Mouse (Mus musculus): Measurements from ENCODE around the gene Cd55b.
"Not testable (repeated sequence)": the region's sequence is repeated elsewhere in the genome, so short reads cannot be mapped to it uniquely, and the experiment has no call there.

Cd55b gene

GRCm38 (mm10) chr1:130422664-130423111, at the start of gene Cd55b:
TSS of gene Cd55b (minus strand) at chr1:130423009.
- peak; percentile 78 to 81 for DNase-seq

GRCm38 (mm10) chr1:130470074-130470473, 47.3 kb upstream of the Cd55b start:
- DNase-seq = no peak

- no peak for DNase-seq
Observed at GRCm38 (mm10) chr1:130467453-130467852, 44.6 kb upstream of the Cd55b start.

GRCm38 (mm10) chr1:130464173-130464572, 41.4 kb upstream of the Cd55b start:
- DNase-seq = no peak

DNA sequence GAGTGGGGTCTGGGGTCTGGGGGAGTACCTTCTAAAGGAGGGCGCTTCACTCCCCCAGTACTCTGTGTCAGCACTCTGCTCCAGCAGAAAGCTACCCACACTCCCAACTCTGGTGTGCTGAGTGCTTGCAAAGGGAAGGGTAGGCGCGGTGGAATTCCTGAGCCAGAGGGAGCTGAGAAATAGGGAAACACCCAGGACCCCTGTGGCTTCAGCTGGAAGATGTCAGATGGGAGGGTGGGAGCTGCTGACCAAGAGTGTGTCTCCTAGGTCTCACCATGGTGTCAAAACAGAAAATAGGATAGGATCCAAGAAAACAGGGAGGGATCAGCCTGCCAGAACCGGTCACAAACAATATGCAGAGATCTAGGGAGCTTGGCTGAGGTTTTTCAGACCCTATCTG, 40.1 kb upstream of the Cd55b start:
- peak; percentile 36 to 44 for DNase-seq

- peak; percentile 88 to 91 for DNase-seq
Observed at GRCm38 (mm10) chr1:130462084-130462861, 39.5 kb upstream of the Cd55b start, which contains the start of gene Cd55. TSS of gene Cd55 (minus strand) at chr1:130462744.

DNA sequence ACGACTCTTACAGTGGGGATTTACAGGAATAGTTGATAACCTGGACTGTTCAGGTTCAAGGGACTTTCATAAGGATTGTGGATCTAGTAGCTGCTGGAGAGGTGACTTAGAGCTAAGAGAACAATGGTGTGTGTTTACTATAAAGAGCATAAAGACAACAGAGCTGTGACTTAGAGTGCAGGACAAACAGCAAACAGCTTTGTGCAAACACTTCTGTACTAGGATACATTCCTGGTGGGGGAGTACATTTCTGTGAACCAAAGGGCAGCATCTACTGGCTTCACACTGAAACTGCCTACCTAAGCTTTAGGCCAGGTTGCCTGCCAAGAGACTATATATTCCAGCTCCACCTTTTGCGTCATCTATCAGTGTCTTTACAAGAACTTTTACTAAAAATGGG, 32.3 kb upstream of the Cd55b start:
- no peak for DNase-seq

- DNase-seq = not testable (repeated sequence)
Observed at GRCm38 (mm10) chr1:130442930-130443329, 20.1 kb upstream of the Cd55b start.

- DNase-seq = no peak
Observed at GRCm38 (mm10) chr1:130430920-130431319, 8.1 kb upstream of the Cd55b start.

GRCm38 (mm10) chr1:130428667-130429066, 5.9 kb upstream of the Cd55b start:
- not testable (repeated sequence) for DNase-seq

DNA sequence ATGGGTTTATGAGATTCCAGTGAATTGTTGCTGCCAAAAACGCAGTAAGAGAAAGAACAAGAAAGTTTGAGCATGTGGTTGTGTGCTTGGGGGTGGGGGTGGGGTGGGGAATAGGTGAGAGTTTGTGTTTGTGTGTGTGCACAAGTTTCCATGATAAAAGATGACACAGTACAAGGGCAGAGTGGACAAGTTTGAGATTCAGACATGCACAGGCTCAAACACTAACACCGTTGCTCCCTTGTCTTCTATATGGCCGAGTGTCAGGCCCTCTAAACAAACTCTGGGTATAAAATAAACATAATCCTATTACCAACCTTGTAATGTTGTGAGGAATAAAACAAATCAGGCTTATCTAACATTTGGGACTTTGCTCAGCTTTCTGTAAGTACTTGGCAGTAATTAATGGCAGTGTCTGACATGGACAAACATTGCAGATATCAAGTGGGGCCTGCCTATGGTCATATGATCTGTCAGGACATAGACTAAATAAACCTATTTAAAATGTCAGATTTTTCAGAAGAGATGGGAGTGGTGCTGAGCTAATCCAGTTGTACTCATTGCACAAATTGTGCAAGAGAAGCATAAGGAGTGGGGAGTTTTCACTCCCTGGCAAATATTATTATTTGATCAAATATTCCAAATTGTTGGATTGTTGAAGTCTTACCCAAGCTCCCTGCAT, 4.5 kb upstream of the Cd55b start:
- DNase-seq = not testable (repeated sequence)

- not testable (repeated sequence) for DNase-seq
Observed at GRCm38 (mm10) chr1:130422033-130422432, 776 bp downstream of the Cd55b start.

DNA sequence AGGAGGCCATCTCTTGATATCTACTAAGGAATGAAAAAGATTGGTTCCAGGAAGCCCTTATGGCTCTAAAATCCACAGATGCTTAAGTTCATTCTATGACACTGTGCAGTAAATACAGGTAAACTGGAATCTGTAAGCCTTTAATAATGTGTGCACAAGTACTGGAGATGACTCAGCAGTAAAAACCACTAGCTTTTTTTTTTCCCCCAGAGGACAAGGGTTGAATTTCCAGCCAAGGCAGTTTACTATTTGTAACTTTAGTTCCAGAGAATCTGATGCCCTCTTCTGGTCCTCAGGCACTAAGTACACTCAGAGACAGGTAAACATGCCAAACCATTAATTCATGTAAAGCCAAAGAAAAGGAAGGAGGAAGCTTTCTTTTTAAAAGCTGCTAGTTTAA, 25.7 kb downstream of the Cd55b start:
- DNase-seq = not testable (repeated sequence)

- not testable (repeated sequence) for DNase-seq
Observed at GRCm38 (mm10) chr1:130387282-130387681, 35.5 kb downstream of the Cd55b start.

GRCm38 (mm10) chr1:130377726-130378429, 44.9 kb downstream of the Cd55b start:
- DNase-seq = no peak

GRCm38 (mm10) chr1:130374173-130374785, 48.5 kb downstream of the Cd55b start:
- DNase-seq = no peak

- no peak for DNase-seq
Observed at GRCm38 (mm10) chr1:130373398-130374083, 49.3 kb downstream of the Cd55b start.

DNA sequence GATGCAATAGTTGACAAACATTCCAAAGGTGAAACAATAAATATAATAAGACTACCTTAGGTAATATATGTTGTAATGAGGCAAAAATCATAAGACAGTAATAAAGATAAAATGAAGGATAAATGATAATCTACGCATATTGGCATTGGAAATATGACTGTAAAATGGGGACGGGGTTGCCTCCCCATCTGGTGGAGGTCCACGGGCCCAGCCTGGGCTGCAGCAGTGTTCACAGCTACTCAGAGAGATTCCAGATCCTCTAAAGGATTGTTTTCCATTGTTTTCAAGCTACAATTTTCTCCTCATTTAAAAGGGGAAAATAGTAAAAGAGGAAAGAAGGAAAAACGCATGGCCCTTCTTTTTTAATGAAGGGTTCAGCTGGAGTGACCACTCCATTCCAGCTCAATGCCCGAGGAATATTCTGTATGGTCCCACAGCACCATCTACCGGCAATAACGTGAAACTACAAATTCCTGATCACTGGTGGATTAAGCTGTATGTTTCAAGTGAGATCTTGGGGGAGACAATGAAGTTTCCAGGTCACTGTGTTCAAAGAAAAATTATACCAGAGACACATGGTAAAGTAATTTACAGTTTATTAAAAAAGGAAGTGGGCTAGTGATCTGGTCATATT, 50.8 kb downstream of the Cd55b start:
- peak; percentile 64 to 67 for DNase-seq

- no peak for DNase-seq
Observed at GRCm38 (mm10) chr1:130371291-130371690, 51.5 kb downstream of the Cd55b start.

- DNase-seq = peak; percentile 54 to 58
Observed at GRCm38 (mm10) chr1:130350077-130350635, 72.7 kb downstream of the Cd55b start.

- no peak for DNase-seq
Observed at GRCm38 (mm10) chr1:130342429-130342828, 80.4 kb downstream of the Cd55b start.
